Mouse (Mus musculus) thymus, adult 2 months (tissue): ENCODE results near the gene Zcchc9. TPM values are rescaled to one million over a fixed set of nuclear protein-coding genes. Genes with fewer than 3 reads are reported as not detected.
"Not testable (repeated sequence)": the region's sequence is repeated elsewhere in the genome, so short reads cannot be mapped to it uniquely, and the experiment has no call there.

Source experiments
- DNase-seq: peaks from one replicate; pipeline ENCODE4 v3.0.0; 2021
- H3K27ac ChIP-seq: fragments of 200-500 bp; 2 replicates; pipeline ENCODE4 v1.5.1; 2012; ENCODE audit warnings: low read length, control low read depth; ENCODE audit not compliant: control insufficient read depth, insufficient read depth
- H3K27me3 ChIP-seq: fragments of 200-500 bp; 2 replicates; pipeline ENCODE4 v1.6.1; 2012; ENCODE audit warnings: mild to moderate bottlenecking, low read length, moderate library complexity, mixed read lengths; ENCODE audit not compliant: control insufficient read depth, insufficient read depth
- H3K36me3 ChIP-seq: fragments of 200-500 bp; 2 replicates; pipeline ENCODE4 v1.6.1; 2012; ENCODE audit warnings: mild to moderate bottlenecking, low read length, moderate library complexity; ENCODE audit not compliant: control insufficient read depth, insufficient read depth
- H3K4me1 ChIP-seq: fragments of 200-500 bp; replicated peaks from 2 replicates; pipeline ENCODE4 v1.6.1; 2012; ENCODE audit warnings: low read length; ENCODE audit not compliant: control insufficient read depth, insufficient read depth
- H3K4me3 ChIP-seq: fragments of 200-500 bp; 2 replicates; pipeline ENCODE4 v1.5.1; 2012; ENCODE audit warnings: mild to moderate bottlenecking, low read length, control low read depth, moderate library complexity; ENCODE audit not compliant: control insufficient read depth, insufficient read depth
- CTCF ChIP-seq: fragments of 200-500 bp; IDR thresholded peaks from 2 replicates; pipeline ENCODE4 v1.5.1; 2012; ENCODE audit warnings: mild to moderate bottlenecking, control low read depth, low read length, moderate library complexity, borderline replicate concordance; ENCODE audit not compliant: control insufficient read depth, poor library complexity, insufficient read depth; ENCODE audit errors: extremely low read depth
- POLR2A ChIP-seq: fragments of 200-500 bp; IDR thresholded peaks from 2 replicates; pipeline ENCODE4 v1.6.1; 2012; ENCODE audit warnings: mild to moderate bottlenecking, low read length, control low read depth, moderate library complexity; ENCODE audit not compliant: control insufficient read depth, poor library complexity, insufficient read depth; ENCODE audit errors: extremely low read depth
- WGBS: fragments of 180-500 bp; shearing (Covaris S2); methylation state at CpG from one replicate; pipeline ENCODE4 v1.1.7; 2018; 5-methylcytosine and 5-hydroxymethylcytosine counted together
- polyA plus RNA-seq: library from polyadenylated mRNA; depleted of rRNA; stranded (reverse); fragments of >200 nt; gene quantifications from 2 replicates; pipeline ENCODE4 v1.2.3, GENCODE M21; 2012

Zcchc9 gene
- polyA plus RNA-seq, 1 experiment = 20.4 TPM

DNA sequence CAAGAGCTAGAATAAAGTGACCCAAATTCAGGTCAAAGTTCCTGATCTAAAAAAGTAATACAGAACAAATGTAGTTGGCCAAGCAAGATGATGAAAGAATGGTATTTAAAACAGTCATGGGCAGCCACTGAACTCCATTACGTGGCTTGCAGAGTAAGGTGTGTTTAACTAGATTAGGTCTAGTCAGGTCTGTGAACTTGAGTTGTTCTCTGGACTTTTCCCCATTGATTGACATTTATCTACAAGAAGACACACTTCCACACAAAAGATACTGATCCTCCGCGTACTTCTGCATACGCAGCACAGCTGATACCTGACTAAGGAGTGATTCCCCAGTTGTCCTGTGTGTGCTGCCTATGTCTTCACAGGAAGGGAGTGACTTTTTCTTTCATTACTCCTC, 41.9 kb downstream of the Zcchc9 start:
- Histone ChIP-seq H3K4me3 (no peak overlapping the region), H3K27ac (no peak overlapping the region), H3K36me3 (no peaks in the 10 kb centered on the region), H3K27me3 (no peaks in the 10 kb centered on the region), H3K4me1 (0 out of 2 replicates have a peak, but pooled peaks cover 3% of the 10 kb centered on the region)
- 96% methylated on average over 4 of the region's 4 CpGs for WGBS
- no peak for TF ChIP-seq POLR2A
- TF ChIP-seq CTCF = no peak
- no peak for DNase-seq

- not testable (repeated sequence) for DNase-seq, H3K36me3 ChIP-seq, H3K4me3 ChIP-seq, H3K27me3 ChIP-seq, H3K4me1 ChIP-seq, H3K27ac ChIP-seq
- WGBS = 97% methylated on average over 3 of the region's 3 CpGs
Measured at GRCm38 (mm10) chr13:91763654-91764053, 43.9 kb downstream of the Zcchc9 start.

DNA sequence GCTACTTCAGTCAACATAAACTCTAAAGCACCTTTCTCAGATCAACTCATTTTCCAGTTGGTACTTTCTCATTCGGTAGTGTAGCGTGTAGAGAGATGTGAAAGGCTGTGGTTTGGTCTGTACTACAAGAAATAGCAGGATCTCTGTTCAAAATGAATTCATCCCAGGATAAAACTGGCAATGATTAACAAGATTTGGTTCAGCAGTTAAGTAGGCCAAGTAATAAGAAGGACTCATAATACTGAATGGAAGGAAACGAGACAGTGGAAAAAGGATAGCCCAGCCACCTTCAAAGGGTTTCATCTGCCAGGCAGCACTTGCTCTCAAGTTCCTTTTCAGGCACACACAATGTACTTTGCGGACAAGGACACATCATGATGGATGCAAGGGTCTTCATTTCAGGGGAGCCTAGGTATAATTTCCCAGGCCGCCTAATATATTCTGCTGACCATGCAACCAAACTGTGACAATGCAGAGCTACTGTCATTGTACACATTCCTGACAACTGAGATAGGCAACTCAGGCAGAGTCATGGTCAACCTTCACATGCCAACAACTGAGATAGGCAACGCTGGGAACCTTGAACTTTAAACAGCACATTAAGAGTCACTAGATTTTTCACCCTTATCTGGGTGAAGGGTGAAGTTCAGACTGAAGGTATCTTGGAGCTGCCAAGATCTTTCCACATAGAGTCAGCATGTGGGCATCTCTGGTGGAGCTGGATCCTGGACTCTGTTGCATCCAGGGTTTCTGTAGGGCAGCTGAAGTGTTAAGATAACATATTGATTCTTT, 45.7 kb downstream of the Zcchc9 start:
- TF ChIP-seq CTCF = no peak
- no peak for TF ChIP-seq POLR2A
- no peak overlapping the region for H3K27ac ChIP-seq
- 96% methylated on average over 6 of the region's 6 CpGs for WGBS
- no peak overlapping the region for H3K4me3 ChIP-seq
- no peaks in the 10 kb centered on the region for H3K36me3 ChIP-seq
- H3K27me3 ChIP-seq = no peaks in the 10 kb centered on the region
- no peaks in the 10 kb centered on the region for H3K4me1 ChIP-seq
- DNase-seq = no peak

DNA sequence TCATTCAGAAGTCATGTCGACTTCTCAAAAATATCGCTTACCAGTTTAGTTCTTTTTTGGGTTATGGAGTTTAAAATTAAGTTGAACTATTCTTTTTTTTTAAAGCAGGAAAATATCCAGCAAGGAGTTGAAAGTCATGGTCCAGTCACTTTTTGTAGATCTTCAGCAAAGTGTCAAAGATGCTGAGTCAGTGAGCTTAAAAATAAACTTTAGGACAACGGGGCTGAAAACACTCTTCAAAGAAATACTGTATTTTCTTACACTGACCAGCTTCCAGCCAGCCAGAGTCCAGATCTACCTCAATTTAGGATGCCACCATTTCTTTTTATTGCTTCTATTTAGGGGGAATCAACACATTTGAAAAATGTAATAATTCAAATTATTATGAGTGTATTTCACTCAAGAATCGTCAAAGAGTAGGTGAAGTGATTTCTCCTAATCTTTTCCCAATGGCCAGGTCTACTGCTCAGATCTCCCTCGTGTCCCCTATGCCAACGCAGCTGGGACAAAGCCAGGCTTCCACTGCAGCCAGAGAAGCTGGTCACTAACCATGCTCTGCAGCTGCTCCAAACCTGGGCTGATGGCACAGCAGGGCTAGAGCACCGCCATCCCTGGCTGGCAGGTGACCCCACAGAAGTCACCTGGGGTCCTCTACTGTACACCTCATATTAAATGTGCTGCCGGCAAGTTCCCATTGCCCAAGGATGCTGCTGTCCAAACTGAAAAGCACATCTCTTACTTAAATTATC, 47.0 kb downstream of the Zcchc9 start:
- no peaks in the 10 kb centered on the region for H3K27me3 ChIP-seq
- 84% methylated on average over 8 of the region's 8 CpGs for WGBS

GRCm38 (mm10) chr13:91759791-91760190, 47.7 kb downstream of the Zcchc9 start:
- DNase-seq = no peak
- no peak overlapping the region for H3K4me3 ChIP-seq
- TF ChIP-seq POLR2A (no peak), CTCF (no peak)
- 83% methylated on average over 8 of the region's 8 CpGs for WGBS
- no peak overlapping the region for H3K27ac ChIP-seq
- H3K27me3 ChIP-seq = no peaks in the 10 kb centered on the region
- no peaks in the 10 kb centered on the region for H3K4me1 ChIP-seq
- H3K36me3 ChIP-seq = no peaks in the 10 kb centered on the region

More for the DNA sequence above, 47.0 kb downstream of the Zcchc9 start:
- Histone ChIP-seq H3K27ac (no peak overlapping the region), H3K4me1 (no peaks in the 10 kb centered on the region), H3K36me3 (no peaks in the 10 kb centered on the region), H3K4me3 (no peak overlapping the region)
- TF ChIP-seq CTCF = no peak
- TF ChIP-seq POLR2A = no peak
- no peak for DNase-seq

- TF ChIP-seq CTCF = no peak
- TF ChIP-seq POLR2A = no peak
- DNase-seq = no peak
- Histone ChIP-seq H3K27ac (no peak overlapping the region), H3K4me3 (no peak overlapping the region), H3K27me3 (no peaks in the 10 kb centered on the region), H3K4me1 (peaks cover 4% of the 10 kb centered on the region), H3K36me3 (no peaks in the 10 kb centered on the region)
- 88% methylated on average over 7 of the region's 7 CpGs for WGBS
Measured at GRCm38 (mm10) chr13:91758316-91759048, 49.0 kb downstream of the Zcchc9 start.
